Mouse (Mus musculus) liver, adult 2 months (tissue): ENCODE results near the gene Zmiz1.

Experiments
- CTCF ChIP-seq: fragments of 200-500 bp; IDR thresholded peaks from 2 replicates; pipeline ENCODE4 v1.5.1; 2011; ENCODE audit warnings: low read depth, low read length, control low read depth
- POLR2A ChIP-seq: fragments of 200-500 bp; IDR thresholded peaks from 2 replicates; pipeline ENCODE4 v1.6.1; 2011; ENCODE audit warnings: low read length, control low read depth; ENCODE audit not compliant: insufficient read depth; ENCODE audit errors: extremely low read depth

- TF ChIP-seq CTCF (no peak), POLR2A (no peak)
Observed at GRCm38 (mm10) chr14:25537351-25537750, 78.4 kb downstream of the Zmiz1 start.
